Mouse (Mus musculus) cerebellum, adult 2 months (tissue): ENCODE data around the gene Smc5. TPM values are rescaled to one million over a fixed set of nuclear protein-coding genes. Genes with fewer than 3 reads are reported as not detected.

ENCODE experiments used
- DNase-seq, 2 experiments: peaks; one replicate each; pipeline ENCODE4 v3.0.0; 2021
- H3K27ac ChIP-seq: fragments of 200-500 bp; 2 replicates; pipeline ENCODE4 v1.5.1; 2012; ENCODE audit warnings: low read length, control low read depth, inconsistent platforms; ENCODE audit not compliant: insufficient read depth
- H3K27me3 ChIP-seq: fragments of 200-500 bp; 2 replicates; pipeline ENCODE4 v1.6.1; 2012; ENCODE audit warnings: inconsistent platforms, mild to moderate bottlenecking, low read length, moderate library complexity; ENCODE audit not compliant: control insufficient read depth, insufficient read depth
- H3K4me1 ChIP-seq: fragments of 200-500 bp; 2 replicates; pipeline ENCODE4 v1.6.1; 2011; ENCODE audit warnings: low read length; ENCODE audit not compliant: control insufficient read depth, insufficient read depth
- H3K4me3 ChIP-seq: fragments of 200-500 bp; replicated peaks from 2 replicates; pipeline ENCODE3; 2011; ENCODE audit warnings: mild to moderate bottlenecking, low read depth, low read length, control low read depth; ENCODE audit not compliant: insufficient read depth
- CTCF ChIP-seq: fragments of 200-500 bp; IDR thresholded peaks from 2 replicates; pipeline ENCODE4 v1.5.1; 2011; ENCODE audit warnings: low read depth, mild to moderate bottlenecking, control low read depth, low read length, moderate library complexity, borderline replicate concordance; ENCODE audit not compliant: insufficient read depth
- POLR2A ChIP-seq: fragments of 200-500 bp; IDR thresholded peaks from 2 replicates; pipeline ENCODE4 v1.6.1; 2011; ENCODE audit warnings: low read length, control low read depth, borderline replicate concordance; ENCODE audit not compliant: insufficient read depth
- whole genome bisulfite sequencing: fragments of 180-500 bp; shearing (Covaris S2); methylation state at CpG from one replicate; pipeline ENCODE4 v1.1.7; 2018; 5-methylcytosine and 5-hydroxymethylcytosine counted together
- polyA plus RNA-seq: library from polyadenylated mRNA; depleted of rRNA; stranded (reverse); fragments of >200 nt; gene quantifications from 2 replicates; pipeline ENCODE4 v1.2.3, GENCODE M21; 2012

Gene Smc5
- polyA plus RNA-seq, 1 experiment: 29.7 TPM

GRCm38 (mm10) chr19:23297191-23297590 is 23.5 kb upstream of the Smc5 start:
- Histone ChIP-seq H3K27me3 (no peaks in the 10 kb centered on the region), H3K4me3 (no peak overlapping the region)
- no peak for DNase-seq

GRCm38 (mm10) chr19:23289251-23289650 is 15.6 kb upstream of the Smc5 start:
- Histone ChIP-seq H3K4me3 (no peak overlapping the region), H3K27me3 (no peaks in the 10 kb centered on the region), H3K4me1 (no peaks in the 10 kb centered on the region), H3K27ac (no peak overlapping the region)
- TF ChIP-seq POLR2A (no peak), CTCF (no peak)
- 78% methylated on average over 1 of the region's 1 CpGs for WGBS
- DNase-seq: no peak

More at GRCm38 (mm10) chr19:23297191-23297590, 23.5 kb upstream of the Smc5 start:
- H3K4me1 ChIP-seq: no peaks in the 10 kb centered on the region
- TF ChIP-seq POLR2A (no peak), CTCF (no peak)
- H3K27ac ChIP-seq: no peak overlapping the region

- 69% methylated on average over 8 of the region's 8 CpGs for WGBS
- Histone ChIP-seq H3K4me1 (no peaks in the 10 kb centered on the region), H3K27me3 (no peaks in the 10 kb centered on the region), H3K4me3 (no peak overlapping the region), H3K27ac (no peak overlapping the region)
- no peak for TF ChIP-seq POLR2A
- TF ChIP-seq CTCF: no peak
- no peak for DNase-seq
Measured at GRCm38 (mm10) chr19:23281911-23282660, 8.4 kb upstream of the Smc5 start.

GRCm38 (mm10) chr19:23274054-23274724 is 492 bp upstream of the Smc5 start:
- H3K4me3 ChIP-seq: peak overlapping the region; percentile 81
- TF ChIP-seq CTCF (no peak), POLR2A (no peak)
- no peaks in the 10 kb centered on the region for H3K27me3 ChIP-seq
- DNase-seq: no peak
- H3K27ac ChIP-seq: no peak overlapping the region
- WGBS: 48% methylated on average over 4 of the region's 4 CpGs
- H3K4me1 ChIP-seq: no peaks in the 10 kb centered on the region

GRCm38 (mm10) chr19:23256771-23257170 is 16.9 kb downstream of the Smc5 start:
- 18% methylated on average over 9 of the region's 9 CpGs for WGBS
- TF ChIP-seq POLR2A (no peak), CTCF (no peak)
- no peak overlapping the region for H3K4me3 ChIP-seq
- H3K27ac ChIP-seq: no peak overlapping the region
- H3K27me3 ChIP-seq: no peaks in the 10 kb centered on the region
- DNase-seq: peak; percentile 52 to 62
- no peaks in the 10 kb centered on the region for H3K4me1 ChIP-seq

GRCm38 (mm10) chr19:23246473-23246872 is 27.2 kb downstream of the Smc5 start:
- TF ChIP-seq POLR2A (no peak), CTCF (no peak)
- Histone ChIP-seq H3K4me1 (no peaks in the 10 kb centered on the region), H3K4me3 (no peak overlapping the region), H3K27me3 (no peaks in the 10 kb centered on the region), H3K27ac (no peak overlapping the region)
- 94% methylated on average over 2 of the region's 2 CpGs for WGBS
- no peak for DNase-seq

- no peak overlapping the region for H3K27ac ChIP-seq
- 19% methylated on average over 4 of the region's 4 CpGs for WGBS
- 0 out of 2 replicates have a peak, but pooled peaks cover 2% of the 10 kb centered on the region for H3K4me1 ChIP-seq
- TF ChIP-seq CTCF (peak; percentile 23; the same call in 1 of the 2 replicates), POLR2A (no peak)
- no peaks in the 10 kb centered on the region; the same call in 1 of the 2 replicates for H3K27me3 ChIP-seq
- peak; percentile 28 to 64 for DNase-seq
- H3K4me3 ChIP-seq: no peak overlapping the region
Measured at GRCm38 (mm10) chr19:23225065-23225464, 48.6 kb downstream of the Smc5 start.

GRCm38 (mm10) chr19:23214326-23214725 is 59.4 kb downstream of the Smc5 start:
- H3K4me1 ChIP-seq: no peaks in the 10 kb centered on the region
- TF ChIP-seq CTCF (no peak), POLR2A (no peak)
- H3K27me3 ChIP-seq: no peaks in the 10 kb centered on the region
- no peak overlapping the region for H3K4me3 ChIP-seq
- 82% methylated on average over 8 of the region's 8 CpGs for WGBS
- DNase-seq: no peak
- H3K27ac ChIP-seq: no peak overlapping the region
